Mouse (Mus musculus) left cerebral cortex, adult 8-10 months (tissue): ENCODE measurements around the gene Commd4. TPM values are rescaled to one million over a fixed set of nuclear protein-coding genes. Genes with fewer than 3 reads are reported as not detected.
A peak's percentile ranks its signal among the peaks of the same experiment; 100 is the strongest.

Source experiments
- DNase-seq, 2 experiments: peaks; one replicate each; pipeline ENCODE4 v3.0.0; 2022; ENCODE audit warnings: low spot score in 2 of 2
- total RNA-seq, 4 experiments: library from RNA; stranded (reverse); gene quantifications; 2 replicates each; pipeline ENCODE4 v1.2.4; 2022

Commd4 gene
- total RNA-seq, 4 experiments from 2014 or later = 86.3 to 104 (median 93.7) TPM

DNA sequence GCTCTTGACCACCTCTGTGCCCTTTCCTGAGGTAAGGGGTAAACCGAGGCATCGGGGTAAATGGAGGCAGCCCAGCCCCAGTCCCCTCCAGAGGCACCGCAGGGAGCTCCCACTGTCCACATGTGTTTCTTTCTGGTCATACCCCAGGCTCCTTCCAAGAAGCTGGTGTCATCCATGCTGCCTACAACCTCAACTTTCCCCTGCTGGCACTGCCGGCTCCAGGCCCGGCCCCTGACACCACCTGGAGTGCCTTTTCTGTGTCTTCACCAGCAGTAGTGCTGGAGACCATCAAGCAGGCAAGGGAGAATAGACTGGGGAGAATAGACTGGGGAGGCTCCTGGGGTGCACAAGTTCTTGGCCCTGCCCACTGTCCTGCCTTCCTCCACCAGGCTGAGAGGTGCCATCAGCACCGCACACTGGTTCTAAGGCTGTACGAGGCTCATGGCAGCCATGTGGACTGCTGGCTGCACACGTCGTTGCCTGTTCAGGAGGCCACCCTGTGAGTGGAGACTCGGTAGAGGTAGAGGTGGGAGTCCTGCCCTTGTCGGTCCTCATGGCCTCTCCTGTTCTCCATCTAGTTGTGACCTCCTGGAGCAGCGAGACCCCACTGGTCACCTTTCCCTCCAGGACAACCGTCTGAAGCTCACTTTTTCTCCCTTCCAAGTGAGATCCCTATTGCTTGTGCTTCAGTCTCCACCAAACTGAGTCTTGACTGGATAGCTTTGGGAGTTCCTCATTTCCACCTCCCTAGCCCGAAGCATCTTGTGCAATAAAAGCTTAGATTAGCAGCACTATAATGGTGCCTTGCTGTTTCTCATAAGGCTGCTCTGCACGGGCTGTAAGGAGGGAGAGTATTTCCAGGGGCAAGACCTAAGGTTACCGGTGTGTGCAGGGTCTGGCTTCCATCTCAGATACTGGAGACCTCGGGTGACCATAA, 16.4 kb downstream of the Commd4 start:
- no peak for DNase-seq

DNA sequence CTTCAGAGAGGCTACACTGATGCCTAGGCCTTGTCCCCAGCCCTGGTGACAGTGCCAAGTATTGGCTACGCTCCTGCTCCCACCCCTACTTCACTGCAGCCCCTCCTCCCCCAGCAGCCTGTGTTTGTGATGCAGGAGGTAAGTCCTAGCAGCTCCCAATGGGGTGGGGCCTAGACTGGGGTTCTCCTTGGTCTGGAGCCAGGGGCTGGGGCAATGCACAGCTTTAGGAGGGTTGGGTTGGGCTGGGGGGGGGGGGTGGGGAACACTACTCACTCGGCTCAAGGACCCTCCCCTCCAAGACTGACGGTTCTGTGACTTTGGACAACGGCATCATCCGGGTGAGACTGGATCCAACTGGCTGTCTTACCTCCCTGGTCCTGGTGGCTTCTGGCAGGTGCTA, 18.6 kb downstream of the Commd4 start:
- DNase-seq = no peak

DNA sequence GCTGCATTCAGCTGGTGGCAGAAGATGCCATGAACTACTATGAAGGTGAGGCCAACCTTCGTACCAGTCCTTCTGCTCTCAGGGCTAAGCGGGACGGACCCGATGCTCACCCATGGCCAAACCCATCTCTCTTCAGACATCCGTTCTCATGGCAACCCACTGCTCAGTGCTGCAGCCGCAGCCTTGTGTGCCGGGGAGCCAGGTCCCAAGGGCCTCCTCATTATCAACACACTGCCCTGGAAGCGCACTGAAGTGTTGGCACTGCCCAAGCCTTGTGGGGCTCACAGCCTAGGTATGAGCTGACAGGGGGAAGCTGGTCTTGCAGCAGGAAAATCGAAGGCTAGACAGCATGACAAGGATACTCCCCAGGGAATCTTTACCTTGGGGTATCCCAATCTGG, 19.0 kb downstream of the Commd4 start:
- DNase-seq = no peak

DNA sequence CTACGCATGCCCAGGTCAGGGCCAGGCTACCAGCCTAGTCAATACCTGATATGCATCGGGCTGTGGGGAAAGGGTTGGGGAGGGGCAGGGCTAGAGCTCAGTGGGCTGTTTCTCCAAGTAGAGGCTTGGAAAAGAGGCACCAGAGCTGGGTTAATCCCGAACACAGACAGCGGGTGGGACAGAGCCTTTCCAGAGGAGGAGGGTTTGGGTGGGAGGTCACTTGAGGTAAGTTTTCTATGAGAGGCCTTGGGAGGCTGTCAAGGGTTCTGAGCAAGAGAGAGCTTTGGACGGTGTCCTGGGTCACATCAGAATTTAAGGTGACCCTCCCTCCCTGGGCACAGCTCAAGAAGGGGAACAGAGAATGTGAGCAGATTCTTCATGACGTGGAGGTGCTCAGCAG, 19.6 kb downstream of the Commd4 start:
- DNase-seq = no peak

DNA sequence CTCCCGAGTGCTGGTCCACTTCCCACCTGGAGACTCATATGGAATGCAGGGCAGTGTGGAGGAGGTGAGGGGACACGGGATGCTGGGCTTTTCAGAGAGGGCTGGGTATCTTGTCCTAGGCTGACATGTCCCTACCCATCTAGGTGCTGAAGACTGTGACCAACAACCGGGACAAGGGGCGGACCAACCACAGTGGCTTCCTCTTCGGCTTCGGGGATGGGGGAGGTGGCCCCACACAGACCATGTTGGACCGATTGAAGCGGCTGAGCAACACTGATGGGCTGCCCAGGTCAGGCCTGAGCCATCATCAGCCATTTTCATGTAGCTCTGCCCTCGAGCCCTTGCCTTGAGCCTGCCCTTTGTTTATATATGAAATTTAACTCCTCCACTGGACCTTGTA, 20.4 kb downstream of the Commd4 start:
- DNase-seq = no peak

DNA sequence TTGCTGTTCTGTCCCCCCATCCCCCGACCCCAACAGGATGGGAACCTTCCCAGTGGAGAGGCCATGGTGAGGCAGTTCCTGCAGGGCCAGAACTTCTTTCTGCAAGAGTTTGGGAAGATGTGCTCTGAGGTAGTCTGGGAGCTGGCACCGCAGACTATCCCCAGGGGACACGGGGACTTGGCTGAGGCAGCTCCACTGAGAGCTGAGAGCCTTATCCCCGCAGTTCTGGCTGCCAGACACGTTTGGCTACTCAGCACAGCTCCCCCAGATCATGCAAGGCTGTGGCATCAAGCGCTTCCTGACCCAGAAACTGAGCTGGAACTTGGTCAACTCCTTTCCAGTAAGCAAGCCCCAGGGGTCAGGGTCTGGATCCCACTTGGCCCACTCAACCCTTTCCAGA, 20.9 kb downstream of the Commd4 start:
- DNase-seq = no peak

DNA sequence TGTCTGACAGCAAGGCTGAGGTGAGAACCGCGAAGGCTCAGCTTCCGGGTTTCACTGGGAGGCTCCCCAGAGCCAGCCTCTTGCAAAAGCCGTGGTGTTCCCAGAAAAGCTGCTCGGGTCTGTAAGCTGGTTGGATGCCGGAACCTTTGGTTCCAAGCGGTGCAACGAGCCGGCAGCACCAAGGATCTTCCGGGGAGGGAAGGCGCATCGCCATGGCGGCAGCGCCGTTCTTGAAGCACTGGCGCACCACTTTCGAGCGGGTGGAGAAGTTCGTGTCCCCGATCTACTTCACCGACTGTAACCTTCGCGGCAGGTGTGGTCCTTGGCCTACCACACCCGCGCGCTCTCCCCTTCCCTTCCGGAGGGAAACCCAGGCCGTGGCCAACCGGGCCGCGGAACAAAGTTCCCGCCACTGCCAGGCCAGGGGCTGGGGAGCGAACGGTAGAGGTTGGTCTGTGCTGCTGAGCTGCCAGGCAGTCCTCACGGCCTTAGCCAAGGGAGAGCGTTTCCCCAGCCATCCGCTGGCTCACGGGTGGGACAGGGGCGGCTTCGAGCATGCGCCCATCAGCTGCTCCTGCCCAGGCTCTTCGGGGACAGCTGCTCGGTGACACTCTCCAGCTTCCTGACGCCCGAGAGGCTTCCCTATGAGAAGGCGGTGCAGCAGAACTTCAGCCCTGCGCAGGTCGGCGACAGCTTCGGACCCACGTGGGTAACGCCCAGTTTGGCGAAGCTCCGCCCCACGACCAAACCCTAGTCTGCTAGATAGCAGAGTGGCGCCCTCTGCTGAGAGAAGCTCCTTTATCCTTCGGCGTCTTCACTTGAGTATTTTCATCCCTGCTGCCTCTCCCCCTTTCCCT, 27.3 kb downstream of the Commd4 start, which contains the start of gene Man2c1:
TSS of gene Man2c1 (plus strand) at position 114 of the 857 bp plus-strand sequence.
- DNase-seq = peak; percentile 87 to 94

DNA sequence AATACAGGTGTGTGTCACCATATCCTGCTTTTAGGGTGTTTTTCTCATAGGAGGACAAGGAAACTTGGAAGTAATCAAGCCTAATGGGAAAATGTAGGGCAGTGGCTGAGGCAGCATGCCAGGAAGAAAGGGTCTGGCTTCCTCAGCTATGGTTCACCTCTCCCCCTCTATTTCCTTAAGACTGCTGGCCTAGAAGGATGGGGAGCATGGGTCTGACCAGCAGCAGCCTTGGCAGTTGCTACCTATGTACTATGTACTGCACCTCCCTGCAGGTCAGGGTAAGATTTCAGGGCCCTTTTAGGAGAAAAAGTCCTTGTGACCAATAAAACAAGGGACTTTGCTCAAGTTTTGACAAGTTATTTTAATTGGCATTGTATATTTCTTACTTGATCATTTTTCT, 28.5 kb downstream of the Commd4 start:
- DNase-seq = no peak

DNA sequence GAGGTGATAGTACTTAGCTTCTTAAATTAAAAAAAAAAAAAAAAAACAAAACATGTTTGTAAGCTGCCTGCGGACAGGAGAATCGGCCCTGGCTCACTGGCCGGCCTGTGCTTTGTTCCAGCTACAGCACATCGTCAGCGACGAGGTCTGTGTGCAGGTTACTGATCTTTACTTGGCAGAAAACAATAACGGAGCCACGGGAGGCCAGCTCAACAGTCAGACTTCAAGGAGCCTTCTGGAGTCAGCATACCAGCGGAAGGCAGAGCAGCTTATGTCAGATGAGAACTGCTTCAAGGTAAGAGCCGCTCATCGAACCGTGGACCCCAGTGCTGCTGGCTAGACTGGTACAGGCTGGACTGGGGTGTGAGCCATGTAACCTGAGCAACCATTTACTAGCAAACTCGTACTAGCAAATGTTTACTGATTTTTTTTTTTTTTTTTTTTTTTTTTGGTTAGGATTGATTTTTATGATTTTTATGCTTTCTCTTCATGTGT, 40.8 kb downstream of the Commd4 start:
- no peak for DNase-seq

Other genes starting within 250 kb of the Commd4 start
- gene Snx33, start 230.0 kb downstream of the Commd4 start, total RNA-seq = 10 to 100 TPM in 1 of 4 experiments, 1 to 10 TPM in 3; 7.9 to 10.5 (median 8.9) TPM
- 10 to 100 TPM; 50.3 to 56.8 (median 51.5) TPM for gene Imp3, start 220.9 kb downstream of the Commd4 start, total RNA-seq
- gene Snupn, start 207.5 kb downstream of the Commd4 start, total RNA-seq = 10 to 100 TPM; 13.5 to 16.5 (median 15.5) TPM
- gene Ptpn9, start 163.4 kb downstream of the Commd4 start, total RNA-seq = 10 to 100 TPM; 24.8 to 30.6 (median 25.6) TPM
- gene Sin3a, start 86.3 kb downstream of the Commd4 start, total RNA-seq = 10 to 100 TPM; 39.1 to 52.4 (median 45.5) TPM
- gene Man2c1, start 27.6 kb downstream of the Commd4 start, total RNA-seq = 100 to 1,000 TPM; 116 to 162 (median 135) TPM
- gene Neil1, start 10.0 kb downstream of the Commd4 start, total RNA-seq = 10 to 100 TPM in 2 of 4 experiments, 1 to 10 TPM in 2; 7.9 to 11.9 (median 9.5) TPM
- not detected for gene Trcg1, start 78.2 kb upstream of the Commd4 start, total RNA-seq
- 10 to 100 TPM; 20.6 to 28.5 (median 23.4) TPM for gene 1700017B05Rik, start 104.3 kb upstream of the Commd4 start, total RNA-seq